Mouse (Mus musculus) heart, embryonic 14.5 days (tissue): Measurements from ENCODE around the gene Psmb5. TPM values are rescaled to one million over a fixed set of nuclear protein-coding genes. Genes with fewer than 3 reads are reported as not detected.
A peak's percentile ranks its signal among the peaks of the same experiment; 100 is the strongest.

Experiments
- ATAC-seq: fragments of 200-750 bp; cut with Nextera tagmentation; 2 replicates; pipeline ENCODE4 v1.8.0; 2017; ENCODE audit warnings: low read depth, moderate TSS enrichment; ENCODE audit not compliant: insufficient number of reproducible peaks, insufficient read depth, low FRiP score
- H3K27ac ChIP-seq, 2 experiments: fragments of 200-500 bp in 1 of 2; fragments of 300-500 bp in 1 of 2; sonication (generic) in 1 of 2; replicated peaks in 1 of 2; 2 replicates each; pipeline ENCODE4 v1.5.1; 2012 to 2014; ENCODE audit warnings: low read depth in 2 of 2, low read length in 2 of 2, control low read depth in 1 of 2, mild to moderate bottlenecking in 1 of 2, mixed read lengths in 1 of 2; ENCODE audit not compliant: control insufficient read depth in 1 of 2, insufficient read depth in 1 of 2
- H3K27me3 ChIP-seq: fragments of 300-500 bp; sonication (generic); 2 replicates; pipeline ENCODE4 v1.6.1; 2014; ENCODE audit warnings: mild to moderate bottlenecking, low read length, control low read depth; ENCODE audit not compliant: control insufficient read depth, insufficient read depth
- H3K36me3 ChIP-seq: fragments of 300-500 bp; sonication (generic); 2 replicates; pipeline ENCODE4 v1.6.1; 2014; ENCODE audit warnings: mild to moderate bottlenecking, control low read depth, low read length, mixed read lengths; ENCODE audit not compliant: control insufficient read depth, insufficient read depth
- H3K4me1 ChIP-seq, 2 experiments: fragments of 200-500 bp in 1 of 2; fragments of 300-500 bp in 1 of 2; sonication (generic) in 1 of 2; 2 replicates each; pipeline ENCODE4 v1.6.1; 2012 to 2014; ENCODE audit warnings: low read length in 2 of 2, control low read depth in 1 of 2, mixed read lengths in 1 of 2; ENCODE audit not compliant: control insufficient read depth in 2 of 2, insufficient read depth in 2 of 2
- H3K4me2 ChIP-seq: fragments of 300-500 bp; sonication (generic); 2 replicates; pipeline ENCODE4 v1.6.1; 2014; ENCODE audit warnings: mild to moderate bottlenecking, low read length
- H3K4me3 ChIP-seq, 2 experiments: fragments of 200-500 bp in 1 of 2; fragments of 300-500 bp in 1 of 2; sonication (generic) in 1 of 2; 2 replicates each; pipeline ENCODE4 v1.5.1; 2012 to 2014; ENCODE audit warnings: low read length in 2 of 2, mild to moderate bottlenecking in 2 of 2, control low read depth in 1 of 2, low read depth in 1 of 2, moderate library complexity in 1 of 2; ENCODE audit not compliant: control insufficient read depth in 1 of 2, insufficient read depth in 1 of 2
- H3K9ac ChIP-seq: fragments of 300-500 bp; sonication (generic); 2 replicates; pipeline ENCODE4 v1.6.1; 2014; ENCODE audit warnings: mild to moderate bottlenecking, low read length
- H3K9me3 ChIP-seq: fragments of 300-500 bp; sonication (generic); 2 replicates; pipeline ENCODE4 v1.6.1; 2016; ENCODE audit warnings: low read length, control low read depth; ENCODE audit not compliant: control insufficient read depth
- WGBS: fragments of 180-500 bp; shearing (Covaris S2); extraction: QIAGEN DNeasy Blood & Tissue Kit; methylation state at CpG from one replicate; pipeline ENCODE4 v1.1.7; 2014; 5-methylcytosine and 5-hydroxymethylcytosine counted together
- polyA plus RNA-seq: library from polyadenylated mRNA; unstranded; fragments of >200 nt; fragmentation: Nextera tagmentation; extraction: Ambion mirVana; gene quantifications from 2 replicates; pipeline ENCODE4 v1.2.1, GENCODE M21; 2014

The Psmb5 gene
- polyA plus RNA-seq, 1 experiment from 2014 or later: 345 TPM

DNA sequence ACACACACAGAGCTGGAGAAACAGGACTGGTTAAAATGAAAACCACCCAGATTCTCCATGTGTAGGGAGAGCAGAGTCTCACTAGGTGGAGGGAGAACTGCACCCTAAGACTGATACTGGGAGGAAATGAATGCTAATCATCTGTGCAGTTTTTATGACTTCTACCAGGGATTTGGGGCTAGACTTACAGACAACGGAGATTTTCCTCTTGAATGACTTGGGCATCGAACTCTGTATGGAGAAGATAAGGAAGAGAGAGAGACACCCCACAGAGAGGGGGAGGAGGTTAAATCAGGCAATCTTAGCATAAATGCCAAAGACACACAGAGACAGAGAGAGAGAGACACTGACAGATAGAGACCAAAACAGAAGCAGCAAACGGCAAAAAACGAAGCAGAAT lies 30.1 kb upstream of the Psmb5 start:
- H3K9me3 ChIP-seq: no peaks in the 10 kb centered on the region
- no peak for ATAC-seq
- no peak overlapping the region for H3K27ac ChIP-seq
- H3K27me3 ChIP-seq: no peaks in the 10 kb centered on the region
- no peak overlapping the region for H3K4me3 ChIP-seq
- H3K4me1 ChIP-seq: peaks cover 5 to 14% of the 10 kb centered on the region in 2 experiments
- H3K9ac ChIP-seq: no peak overlapping the region
- H3K4me2 ChIP-seq: no peak overlapping the region
- H3K36me3 ChIP-seq: peaks cover 87% of the 10 kb centered on the region
- WGBS: 76% methylated on average over 4 of the region's 4 CpGs

DNA sequence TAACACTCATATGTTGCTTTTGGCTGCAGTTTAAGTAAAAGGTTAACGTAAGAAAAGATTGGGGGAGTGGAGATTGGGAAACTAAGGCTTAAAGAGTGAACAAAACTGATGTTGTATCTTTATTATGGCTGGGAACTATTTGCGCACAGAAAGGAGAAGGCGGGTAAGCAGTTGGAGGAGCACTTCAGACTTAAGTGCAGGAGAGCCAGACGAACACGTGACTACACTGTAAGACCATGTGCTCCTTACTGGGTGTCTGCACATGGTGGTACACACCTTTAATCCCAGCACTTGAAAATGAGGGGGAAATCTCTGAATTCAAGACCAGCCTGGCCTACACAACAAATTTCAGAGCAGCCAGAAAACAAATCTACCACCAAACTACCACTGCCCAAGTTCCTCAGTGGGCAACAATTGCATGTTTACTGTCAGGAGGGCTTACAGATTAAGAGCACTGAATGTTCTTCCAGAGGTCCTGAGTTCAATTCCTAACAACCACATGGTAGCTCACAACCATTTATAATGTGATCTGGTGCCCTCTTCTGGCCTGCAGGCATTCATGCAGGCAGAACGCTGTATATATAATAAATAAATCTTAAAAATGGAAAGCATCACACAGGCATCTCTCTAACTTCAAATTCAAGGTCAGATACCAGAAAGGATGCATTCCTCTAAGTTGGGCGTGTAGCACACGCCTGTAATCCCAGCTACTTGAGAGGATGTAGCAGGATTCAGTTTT lies 29.2 kb upstream of the Psmb5 start:
- peaks cover 95% of the 10 kb centered on the region for H3K36me3 ChIP-seq
- 88% methylated on average over 8 of the region's 8 CpGs for WGBS
- ATAC-seq: no peak
- H3K4me2 ChIP-seq: no peak overlapping the region
- H3K4me1 ChIP-seq: peaks cover 0 to 6% of the 10 kb centered on the region in 2 experiments; a peak in 2 of 4 replicates
- H3K9me3 ChIP-seq: no peaks in the 10 kb centered on the region
- no peak overlapping the region for H3K27ac ChIP-seq
- no peak overlapping the region for H3K4me3 ChIP-seq
- no peaks in the 10 kb centered on the region for H3K27me3 ChIP-seq
- no peak overlapping the region for H3K9ac ChIP-seq

GRCm38 (mm10) chr14:54646455-54646854 lies 28.6 kb upstream of the Psmb5 start:
- H3K36me3 ChIP-seq: peaks cover 95% of the 10 kb centered on the region
- no peak for ATAC-seq
- no peaks in the 10 kb centered on the region for H3K9me3 ChIP-seq
- H3K9ac ChIP-seq: no peak overlapping the region
- H3K27ac ChIP-seq: no peak overlapping the region
- 91% methylated on average over 17 of the region's 17 CpGs for WGBS
- H3K4me2 ChIP-seq: no peak overlapping the region
- no peaks in the 10 kb centered on the region for H3K27me3 ChIP-seq
- H3K4me3 ChIP-seq: no peak overlapping the region
- 0 out of 4 replicates have a peak, but pooled peaks cover 0 to 3% of the 10 kb centered on the region in 2 experiments for H3K4me1 ChIP-seq

- Histone ChIP-seq H3K9ac (no peak overlapping the region), H3K4me3 (no peak overlapping the region), H3K9me3 (no peaks in the 10 kb centered on the region), H3K4me1 (peaks cover 4% of the 10 kb centered on the region in 2 experiments; a peak in 2 of 4 replicates), H3K4me2 (no peak overlapping the region), H3K27ac (no peak overlapping the region), H3K27me3 (no peaks in the 10 kb centered on the region), H3K36me3 (peaks cover 74% of the 10 kb centered on the region)
- ATAC-seq: no peak
- WGBS: 69% methylated on average over 9 of the region's 9 CpGs
Observed at GRCm38 (mm10) chr14:54644294-54644693, 26.5 kb upstream of the Psmb5 start.

GRCm38 (mm10) chr14:54643011-54643410 lies 25.2 kb upstream of the Psmb5 start:
- Histone ChIP-seq H3K9me3 (no peaks in the 10 kb centered on the region), H3K36me3 (peaks cover 63% of the 10 kb centered on the region), H3K4me3 (no peak overlapping the region), H3K4me1 (peaks cover 4% of the 10 kb centered on the region in 2 experiments; a peak in 2 of 4 replicates), H3K27me3 (no peaks in the 10 kb centered on the region), H3K9ac (no peak overlapping the region), H3K27ac (no peak overlapping the region), H3K4me2 (no peak overlapping the region)
- ATAC-seq: no peak
- 79% methylated on average over 2 of the region's 2 CpGs for WGBS

- Histone ChIP-seq H3K36me3 (peaks cover 61% of the 10 kb centered on the region), H3K9ac (no peak overlapping the region)
Observed at GRCm38 (mm10) chr14:54642224-54642944, 24.6 kb upstream of the Psmb5 start.

GRCm38 (mm10) chr14:54641305-54641969 lies 23.6 kb upstream of the Psmb5 start, which contains the start of gene Cdh24:
Gene Cdh24 (minus strand): TSS chr14:54641364.
- H3K9ac ChIP-seq: peak within 1 kb of the TSS; percentile 85
- ATAC-seq: peak; percentile 85
- peaks cover 56% of the 10 kb centered on the region for H3K36me3 ChIP-seq
- H3K9me3 ChIP-seq: no peaks in the 10 kb centered on the region
- H3K4me1 ChIP-seq: peaks cover 4% of the 10 kb centered on the region in 2 experiments; a peak in 2 of 4 replicates
- H3K27ac ChIP-seq: peak within 1 kb of the TSS; percentile 30 to 60
- peak within 1 kb of the TSS; percentile 65 to 73 for H3K4me3 ChIP-seq
- WGBS: 1% methylated on average over 46 of the region's 52 CpGs
- no peaks in the 10 kb centered on the region for H3K27me3 ChIP-seq
- peak within 1 kb of the TSS; percentile 98 for H3K4me2 ChIP-seq

More at GRCm38 (mm10) chr14:54642224-54642944, 24.6 kb upstream of the Psmb5 start:
- Histone ChIP-seq H3K27ac (no peak overlapping the region), H3K4me3 (no peak overlapping the region), H3K4me1 (peaks cover 4% of the 10 kb centered on the region in 2 experiments; a peak in 2 of 4 replicates), H3K4me2 (no peak overlapping the region), H3K9me3 (no peaks in the 10 kb centered on the region), H3K27me3 (no peaks in the 10 kb centered on the region)
- WGBS: 82% methylated on average over 25 of the region's 25 CpGs
- no peak for ATAC-seq
